28 mouse cellular contexts compared by ENCODE assay signal in genomic region chr7:45259281-45259680, GRCm38 (mm10). TPM values are rescaled to one million over a fixed set of nuclear protein-coding genes. Genes with fewer than 3 reads are reported as not detected.
"Had no signal": no experiment of that assay in that cellular context is flagged by ENCODE, and none has a peak within 500 bp of the region (broad histone marks: within the 10 kb centered on the region; RNA-seq: fewer than 3 reads in every experiment).

No protein-coding gene starts in this region.

- H3K27ac ChIP-seq: liver, embryonic 14.5 days; midbrain, embryonic 10.5 days; midbrain, embryonic 12.5 days; neural tube, embryonic 13.5 days; neural tube, embryonic 15.5 days had no signal

- H3K27me3 ChIP-seq: neural tube, embryonic 13.5 days; neural tube, embryonic 15.5 days had no signal

- H3K4me2 ChIP-seq: lung, embryonic 14.5 days; midbrain, embryonic 12.5 days; neural tube, embryonic 13.5 days; neural tube, embryonic 15.5 days had no signal

- H3K9ac ChIP-seq: liver, embryonic 14.5 days; lung, embryonic 14.5 days; midbrain, embryonic 12.5 days; neural tube, embryonic 13.5 days; neural tube, embryonic 15.5 days had no signal

- ATAC-seq: midbrain, embryonic 16.5 days had no signal

- H3K9me3 ChIP-seq: midbrain, embryonic 10.5 days; midbrain, embryonic 12.5 days; neural tube, embryonic 13.5 days; neural tube, embryonic 15.5 days had no signal

- H3K36me3 ChIP-seq: midbrain, embryonic 10.5 days; midbrain, embryonic 12.5 days; neural tube, embryonic 13.5 days; neural tube, embryonic 15.5 days had no signal

- H3K4me1 ChIP-seq: midbrain, embryonic 12.5 days; neural tube, embryonic 13.5 days; neural tube, embryonic 15.5 days had no signal

- H3K4me3 ChIP-seq: midbrain, embryonic 10.5 days; midbrain, embryonic 12.5 days; myocyte; neural tube, embryonic 13.5 days; neural tube, embryonic 15.5 days had no signal

- DNase-seq: lung, adult 18-20 months; lung, embryonic 14.5 days; lung, postnatal 10 days; lung, postnatal 4 days; midbrain, embryonic 14.5 days; retina, postnatal 1 day; right cerebral cortex, adult 18-20 months; right cerebral cortex, postnatal 25 days; right cerebral cortex, postnatal 4 days; spleen, adult 18-20 months; thymus, adult 18-20 months; thymus, postnatal 14 days; thymus, postnatal 36 days had no signal

RNA-seq across cellular contexts. Expression of gene Slc6a21, which starts 18.0 kb away (rescaled TPM):
- total RNA-seq: megakaryocyte-erythroid progenitor cell, adult 5-6 weeks had no signal
- polyA plus RNA-seq: liver, embryonic 14.5 days; liver, embryonic 16.5 days; lung, embryonic 14.5 days; lung, embryonic 16.5 days; midbrain, embryonic 10.5 days; midbrain, embryonic 12.5 days; midbrain, embryonic 14.5 days; midbrain, embryonic 16.5 days; myocyte; neural tube, embryonic 11.5 days; neural tube, embryonic 13.5 days; neural tube, embryonic 15.5 days; small intestine, adult 2 months; stomach, embryonic 14.5 days; stomach, embryonic 16.5 days had no signal

RNA-seq across cellular contexts. Expression of gene Slc6a16, which starts 18.4 kb away (rescaled TPM):
- total RNA-seq: megakaryocyte, adult 5-6 weeks; megakaryocyte-erythroid progenitor cell, adult 5-6 weeks had no signal
- polyA plus RNA-seq: liver, embryonic 16.5 days; lung, embryonic 14.5 days; lung, embryonic 16.5 days; myocyte; small intestine, adult 2 months; stomach, embryonic 14.5 days; stomach, embryonic 16.5 days had no signal

RNA-seq across cellular contexts. Expression of gene Tead2, which starts 43.7 kb away (rescaled TPM):
- total RNA-seq: megakaryocyte, adult 5-6 weeks; megakaryocyte-erythroid progenitor cell, adult 5-6 weeks had no signal

RNA-seq across cellular contexts. Expression of gene Dkkl1, which starts 47.3 kb away (rescaled TPM):
- polyA plus RNA-seq: lung, embryonic 14.5 days had no signal
